Mouse (Mus musculus) thymus, postnatal 10 days (tissue): ENCODE results near the gene Rtkn2.

Experiments used
- DNase-seq, 2 experiments: peaks; one replicate each; pipeline ENCODE4 v3.0.0; 2021; ENCODE audit warnings: low spot score in 2 of 2

Rtkn2 gene

DNA sequence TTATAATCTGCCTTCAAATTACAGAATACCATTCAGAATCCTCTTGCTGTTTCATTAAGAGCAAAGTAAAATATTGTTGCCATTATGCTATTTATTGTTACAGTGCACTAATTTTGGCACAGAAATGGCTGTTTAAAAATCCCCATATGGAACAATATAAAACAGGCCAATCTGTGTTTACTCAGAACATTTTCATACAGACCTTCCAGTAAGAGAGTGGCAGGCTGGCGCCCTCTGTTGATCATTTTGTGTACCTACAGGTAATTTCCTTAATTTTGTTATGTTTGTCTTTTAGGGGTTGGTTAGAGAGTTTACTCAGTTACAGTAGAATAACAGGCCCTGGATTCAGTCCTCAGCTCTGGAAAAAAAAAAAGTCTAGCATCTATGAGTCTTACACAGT, 16.8 kb downstream of the Rtkn2 start:
- peak in 1 of 2 experiments; percentile 38 for DNase-seq

GRCm38 (mm10) chr10:67998116-67998635, 18.8 kb downstream of the Rtkn2 start:
- peak; percentile 66 to 88 for DNase-seq

DNA sequence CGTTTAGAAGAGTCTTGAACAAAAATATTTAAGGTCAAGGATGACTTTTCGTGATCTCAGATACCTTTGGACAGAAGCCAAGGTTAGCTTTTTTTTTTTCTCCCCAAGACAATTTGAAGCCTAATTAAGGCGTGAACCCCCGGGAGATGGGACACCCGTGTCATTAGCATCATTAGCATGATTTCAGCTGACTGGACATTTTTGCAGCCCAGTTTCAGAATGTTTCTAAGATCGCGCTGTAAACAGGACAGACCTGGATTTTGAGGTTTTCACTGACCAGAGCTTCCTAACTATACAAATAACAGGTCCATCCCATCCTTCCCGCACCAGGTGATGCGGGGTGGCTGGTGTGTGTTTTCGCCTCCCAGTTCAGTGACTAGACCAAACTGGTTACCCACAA, 19.8 kb downstream of the Rtkn2 start:
- no peak for DNase-seq

DNA sequence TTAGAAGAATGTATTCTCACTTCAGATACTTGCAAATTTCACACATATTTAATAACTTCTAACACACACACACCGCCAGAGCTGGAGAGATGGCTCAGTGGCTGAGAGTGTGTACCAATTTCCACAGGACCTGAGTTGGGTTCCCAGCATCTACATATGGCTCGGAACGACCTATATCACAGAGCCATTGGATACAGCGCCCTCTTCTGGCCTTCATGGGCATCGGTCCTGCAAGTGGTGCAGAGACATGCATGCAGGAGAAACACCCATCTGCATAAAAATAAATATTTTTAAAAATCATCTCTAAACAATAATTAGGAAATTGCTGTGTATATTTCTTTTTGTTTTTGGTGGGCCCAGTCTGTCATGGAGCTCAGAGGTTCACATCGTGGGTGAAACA, 22.1 kb downstream of the Rtkn2 start:
- no peak for DNase-seq

- DNase-seq: no peak
These were observed 24.5 kb downstream of the Rtkn2 start for GRCm38 (mm10) chr10:68003651-68004422.

- DNase-seq: no peak
These were observed 26.0 kb downstream of the Rtkn2 start for GRCm38 (mm10) chr10:68005404-68005803.

DNA sequence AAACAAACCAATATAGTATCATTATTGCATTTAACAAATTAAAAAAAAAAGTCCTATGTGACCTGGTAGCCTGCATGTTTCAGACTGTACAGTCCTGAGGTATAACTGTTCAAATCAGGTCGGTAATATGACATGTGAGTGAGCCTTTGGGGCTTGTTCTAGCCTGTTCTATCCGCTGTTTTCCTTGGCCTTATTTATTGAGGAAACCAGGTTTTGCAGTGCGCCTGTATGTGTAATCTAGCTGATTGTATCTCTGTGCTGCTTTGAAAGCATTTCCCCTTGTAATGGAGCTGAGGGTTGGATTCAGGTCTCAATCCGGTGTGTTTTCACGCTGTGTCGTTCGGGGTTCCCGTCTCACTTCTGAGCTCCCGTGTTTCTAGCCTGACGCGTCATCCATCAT, 27.1 kb downstream of the Rtkn2 start:
- no peak for DNase-seq

DNA sequence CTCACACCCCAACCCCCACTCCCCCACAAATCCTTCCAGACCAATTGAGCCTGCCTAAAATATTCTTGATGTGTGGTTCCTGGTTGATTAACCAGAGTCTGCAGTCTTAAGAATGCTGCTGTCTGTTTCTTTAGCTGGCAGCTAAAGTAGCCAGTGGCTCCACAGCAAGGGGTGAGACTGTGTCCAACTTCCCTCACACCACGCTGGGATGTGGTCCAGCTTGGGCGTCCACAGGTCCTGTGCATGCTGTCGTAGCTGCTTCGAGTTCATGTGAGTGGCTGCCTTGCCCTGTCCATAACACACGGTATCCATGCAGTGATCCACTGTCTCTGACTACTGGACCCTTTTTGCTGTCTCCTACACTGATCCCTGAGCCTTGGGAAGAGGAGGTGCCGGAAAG, 27.7 kb downstream of the Rtkn2 start:
- no peak for DNase-seq

DNA sequence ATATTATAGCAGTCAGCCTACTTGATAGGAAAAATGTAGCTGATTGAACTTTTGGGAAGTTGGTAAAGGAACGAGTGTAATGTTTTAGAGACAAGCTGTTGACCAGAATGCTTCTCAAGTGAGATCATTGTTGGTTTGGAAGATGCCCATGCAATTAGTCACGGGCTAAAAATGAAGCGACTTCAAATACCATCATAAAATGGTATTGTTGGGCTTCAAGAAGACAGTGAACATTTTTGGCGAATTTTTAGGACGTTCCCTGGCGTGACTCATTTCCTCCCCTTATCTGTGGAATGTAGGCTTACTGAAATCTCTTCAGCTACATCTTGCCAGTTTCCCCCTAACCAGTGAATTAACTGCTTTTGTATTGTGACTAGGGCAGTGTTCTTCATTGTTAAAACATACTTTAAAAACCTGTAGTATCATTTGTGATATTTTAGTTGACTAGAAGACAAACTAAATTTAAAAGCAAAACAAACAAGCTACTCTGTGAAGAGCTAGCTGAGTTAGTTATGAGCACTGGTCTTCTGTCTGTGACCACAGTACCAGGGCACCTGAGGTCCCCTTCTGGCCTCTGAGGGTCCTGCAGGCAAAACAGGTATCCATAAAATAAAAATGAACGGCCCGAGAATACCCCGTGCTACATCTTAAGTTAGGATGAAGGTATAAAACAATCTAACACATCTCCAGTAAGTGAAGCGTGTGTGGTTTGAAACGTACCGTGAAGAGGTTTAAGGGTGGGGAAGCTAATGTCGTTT, 29.0 kb downstream of the Rtkn2 start:
- DNase-seq: no peak

DNA sequence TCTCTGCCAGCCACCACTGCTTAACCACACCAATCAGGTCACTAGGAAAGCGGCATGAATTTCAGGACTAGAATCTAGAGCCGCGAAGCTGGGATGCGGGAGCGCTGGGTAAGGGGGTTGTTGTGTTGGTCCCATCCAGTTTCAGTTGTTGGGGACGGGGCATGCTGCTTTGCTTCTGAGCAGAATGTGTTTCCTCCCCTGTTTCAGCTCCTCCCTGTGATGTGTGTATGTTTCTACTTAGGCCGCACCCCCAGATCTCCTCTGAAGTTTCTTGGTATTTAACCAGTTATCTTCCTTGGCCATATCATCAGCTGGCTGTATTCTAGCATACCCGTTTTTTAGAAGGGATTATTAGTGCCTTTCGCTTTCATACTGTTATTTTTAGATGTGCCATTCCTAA, 29.9 kb downstream of the Rtkn2 start:
- DNase-seq: no peak

DNA sequence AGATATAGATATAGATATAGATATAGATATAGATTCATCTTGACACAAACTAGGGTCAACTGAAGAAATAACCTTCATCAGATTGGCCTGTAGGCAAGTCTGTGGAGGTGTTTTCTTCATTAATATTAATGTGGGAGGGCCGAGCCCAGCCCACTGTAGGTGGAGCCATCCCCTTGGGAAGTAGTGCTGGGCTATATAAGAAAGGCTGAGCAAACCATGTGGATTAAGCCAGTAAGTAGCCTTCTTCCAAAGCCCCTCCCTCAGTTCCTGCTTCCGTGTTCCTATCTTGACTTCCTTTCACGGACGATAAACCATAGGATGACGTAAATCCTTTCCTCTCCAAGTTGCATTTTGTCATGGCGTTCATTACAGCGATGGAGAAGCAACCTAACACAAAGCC, 30.5 kb downstream of the Rtkn2 start:
- DNase-seq: no peak

- DNase-seq: peak in 1 of 2 experiments; percentile 44
These were observed 33.8 kb downstream of the Rtkn2 start for GRCm38 (mm10) chr10:68013137-68013536.

- no peak for DNase-seq
These were observed 41.4 kb downstream of the Rtkn2 start for GRCm38 (mm10) chr10:68020755-68021154.

DNA sequence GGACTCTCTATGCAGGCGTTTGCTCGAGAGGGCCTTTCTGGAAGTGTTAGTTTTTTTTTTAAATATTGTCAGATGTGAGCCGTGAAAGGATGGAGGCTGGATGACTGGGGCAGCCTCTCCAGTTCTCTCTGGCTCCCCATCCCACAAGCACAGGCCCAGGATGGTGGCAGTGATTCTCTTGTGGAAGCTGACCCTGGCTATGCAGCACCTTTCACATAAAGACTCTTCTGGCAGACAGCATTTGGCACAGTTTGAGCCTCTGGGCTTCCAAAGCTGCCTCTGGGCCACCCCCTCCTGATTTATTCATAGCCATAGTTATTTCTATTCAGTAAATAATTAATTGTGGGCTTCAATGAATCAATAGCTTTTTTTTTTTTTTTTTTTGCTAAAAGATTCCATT, 46.3 kb downstream of the Rtkn2 start:
- no peak for DNase-seq

DNA sequence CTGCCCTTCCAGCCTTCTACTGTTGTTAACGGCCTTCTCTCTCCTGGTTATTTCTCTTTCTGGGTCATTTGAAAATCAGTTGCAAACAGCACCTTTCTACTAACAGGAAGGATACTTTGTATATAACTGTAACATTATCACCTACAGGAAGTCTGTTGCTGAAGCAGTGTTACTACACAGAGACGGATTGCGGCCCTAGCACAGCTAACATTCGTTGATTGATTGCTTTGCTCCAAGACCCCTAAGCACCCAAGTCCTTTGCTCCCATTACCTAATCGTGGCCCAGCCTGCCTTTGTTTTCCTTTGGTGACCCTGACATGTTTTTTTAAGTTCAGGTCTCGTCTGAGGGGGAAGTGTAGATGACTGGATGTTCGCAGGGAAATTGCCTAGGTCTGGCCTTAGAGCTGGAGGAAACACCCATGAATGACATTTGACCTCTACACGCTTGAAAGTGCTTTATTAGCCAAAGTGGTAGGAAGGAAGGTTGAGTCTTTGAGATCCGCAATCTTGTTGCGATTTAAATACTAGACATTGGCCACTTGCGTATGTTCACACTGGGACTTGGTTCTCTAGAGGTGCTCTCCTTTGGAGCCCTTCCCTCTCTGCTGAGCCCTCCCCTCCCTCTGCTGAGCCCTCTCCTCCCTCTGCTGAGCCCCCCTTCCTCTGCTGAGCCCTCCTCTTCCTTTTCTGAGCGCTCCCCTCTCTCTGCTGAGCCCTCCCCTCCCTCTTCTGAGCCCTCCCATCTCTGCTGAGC, 49.1 kb downstream of the Rtkn2 start:
- no peak for DNase-seq

- no peak for DNase-seq
These were observed 49.8 kb downstream of the Rtkn2 start for GRCm38 (mm10) chr10:68029081-68029626.

GRCm38 (mm10) chr10:68030027-68030426, 50.7 kb downstream of the Rtkn2 start:
- no peak for DNase-seq

DNA sequence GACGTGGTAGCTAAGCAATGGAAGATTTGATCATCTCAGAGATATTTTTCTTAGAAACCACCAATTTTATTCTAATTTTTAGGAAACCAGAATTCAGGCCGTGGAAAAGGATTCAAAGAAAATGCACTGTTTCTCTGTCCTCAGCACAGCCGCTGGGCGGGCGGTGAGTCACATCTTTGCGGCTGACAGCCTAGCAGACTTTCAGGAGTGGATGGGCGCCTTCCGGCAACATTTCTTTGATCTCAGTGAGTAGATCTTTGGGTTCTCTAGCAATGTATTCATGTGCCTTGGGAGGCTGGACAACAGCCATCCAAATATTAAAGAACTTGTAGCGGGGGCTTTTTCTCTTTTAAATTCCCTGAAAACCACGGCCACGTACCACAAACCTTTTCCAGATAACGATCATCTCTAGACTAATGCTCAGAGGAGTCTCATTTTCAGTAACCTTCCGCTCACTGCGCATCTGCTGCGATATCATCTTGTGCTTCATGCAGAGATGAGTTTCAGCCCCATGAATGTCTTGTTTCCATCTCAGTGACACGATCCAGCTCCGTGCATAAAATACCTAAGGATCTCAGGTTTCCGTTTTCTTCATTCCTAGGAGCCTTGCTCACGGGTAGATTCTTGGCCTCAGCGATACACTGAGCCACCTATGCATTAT, 56.5 kb downstream of the Rtkn2 start:
- no peak for DNase-seq

DNA sequence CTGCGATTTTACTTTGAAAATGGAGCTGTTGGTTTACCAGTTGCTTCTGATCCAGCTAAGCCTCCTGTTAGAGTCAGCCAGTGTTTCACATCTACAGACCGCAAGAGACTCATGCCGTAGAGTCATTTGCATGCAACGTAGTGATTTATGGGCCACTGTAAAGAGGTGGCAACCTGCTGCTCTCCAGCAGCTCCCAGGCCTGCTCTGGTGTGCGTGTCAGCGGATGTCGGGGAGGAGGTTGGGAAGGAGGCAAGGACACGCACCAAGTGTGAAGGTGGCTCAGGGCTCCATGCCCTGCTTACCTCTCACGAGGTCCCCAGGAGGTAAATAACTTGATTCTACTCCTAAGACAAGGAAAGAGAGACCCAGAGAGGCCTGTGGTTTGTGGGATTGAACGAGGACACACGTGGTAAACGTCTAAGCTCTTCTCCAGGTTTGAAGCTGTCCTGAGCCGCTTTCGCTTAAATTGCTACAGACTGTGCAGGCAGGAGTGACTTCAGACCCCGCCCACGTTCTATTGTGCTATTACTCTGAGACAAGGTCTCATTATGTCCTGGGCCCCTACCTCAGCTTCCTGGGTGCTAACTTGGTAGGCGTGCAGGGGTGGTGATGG, 57.1 kb downstream of the Rtkn2 start:
- no peak for DNase-seq

DNA sequence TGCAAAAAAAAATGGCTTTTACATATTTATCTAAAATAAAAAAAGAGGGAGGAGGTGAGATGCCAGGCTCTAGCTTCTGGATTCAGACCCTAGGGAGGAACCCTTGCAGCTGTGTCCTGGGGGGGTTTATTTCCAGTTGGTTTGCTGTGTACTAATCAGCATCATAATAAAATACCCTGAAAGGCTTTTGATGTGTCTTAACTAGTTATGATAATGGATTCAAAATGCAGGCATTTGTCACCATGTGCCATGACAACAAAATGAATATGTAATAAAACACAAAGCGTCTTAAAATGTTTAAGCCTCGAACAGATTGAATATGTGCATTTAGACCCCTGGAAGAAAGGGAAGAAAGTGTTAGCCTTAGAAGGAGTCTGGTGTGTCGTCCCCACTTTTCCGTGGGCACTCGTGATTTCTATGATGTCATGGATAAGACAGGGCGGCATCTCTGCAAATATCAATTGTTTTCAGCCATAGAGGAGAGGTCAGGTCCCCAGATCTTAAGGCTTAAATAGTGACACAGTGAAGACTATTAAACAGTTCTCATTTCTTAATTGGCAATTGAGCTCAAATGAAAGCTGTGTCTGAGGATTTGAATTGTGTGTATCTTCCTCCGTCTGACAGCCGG, 59.7 kb downstream of the Rtkn2 start:
- DNase-seq: no peak
